Mouse (Mus musculus): ENCODE measurements at regions not wholly inside any gene's neighbourhood (a gene's known extent, or its start where the extent isn't known, plus 50 kb on each side); places are given as distances from the start of the nearest gene placed in this dataset.

- TF ChIP-seq POLR2A (IDR thresholded peaks at IDR 0.05; ENCODE audit: low read depth, low read length) (no peak), CTCF (IDR thresholded peaks at IDR 0.05; ENCODE audit: extremely low read depth, insufficient read length, insufficient replicate concordance, low read depth, low read length) (no peak)
Measured at GRCm38 (mm10) chrX:11387200-11387940, 59.7 kb downstream of the H2al1j start.
